Mouse (Mus musculus): ENCODE results near the gene Ccdc78. TPM values are rescaled to one million over a fixed set of nuclear protein-coding genes. Genes with fewer than 3 reads are reported as not detected.

Ccdc78 gene
- polyA plus RNA-seq, 1 experiment from 2014 or later, result 0.62 TPM

DNA sequence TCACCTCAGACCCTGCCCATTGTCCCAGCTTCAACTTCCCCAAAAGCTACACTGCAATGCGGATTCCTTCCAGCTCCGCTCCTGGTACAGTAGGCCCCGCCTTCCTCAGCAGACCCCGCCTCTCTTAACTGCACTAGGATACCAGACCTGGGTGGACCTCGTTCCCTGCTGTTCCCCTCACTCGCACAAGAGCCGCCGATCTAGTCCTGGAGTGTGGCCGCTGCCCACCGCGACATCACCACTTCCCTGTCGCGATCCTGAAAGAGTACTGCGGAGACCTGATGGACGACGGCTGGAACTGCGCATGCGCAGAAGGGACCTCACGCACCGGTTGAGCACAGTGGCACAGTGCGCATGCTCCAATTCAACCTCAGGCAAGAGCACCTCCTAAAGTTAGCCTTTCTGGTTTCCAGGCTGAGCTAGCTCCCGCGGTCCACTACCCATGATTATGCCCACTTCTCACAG, 1.1 kb upstream of the Ccdc78 start, which contains the start of gene Haghl:
TSS of gene Haghl (minus strand) at position 393 of the 465 bp plus-strand sequence.
- H3K27me3 ChIP-seq (replicated peaks; ENCODE audit: low read depth, poor library complexity, severe bottlenecking), result no peaks in the 10 kb centered on the region
- H3K4me3 ChIP-seq, result peak within 1 kb of the TSS; percentile 75
- peak within 1 kb of the TSS; percentile 93 for H3K27ac ChIP-seq (replicated peaks)
- WGBS, result under 1% methylated on average over 23 of the region's 23 CpGs
- H3K36me3 ChIP-seq (replicated peaks), result peaks cover 74% of the 10 kb centered on the region
- peak; percentile 97 for DNase-seq (ENCODE audit: low spot score)
- no peaks in the 10 kb centered on the region for H3K9me3 ChIP-seq
- peaks cover 34% of the 10 kb centered on the region for H3K4me1 ChIP-seq

DNA sequence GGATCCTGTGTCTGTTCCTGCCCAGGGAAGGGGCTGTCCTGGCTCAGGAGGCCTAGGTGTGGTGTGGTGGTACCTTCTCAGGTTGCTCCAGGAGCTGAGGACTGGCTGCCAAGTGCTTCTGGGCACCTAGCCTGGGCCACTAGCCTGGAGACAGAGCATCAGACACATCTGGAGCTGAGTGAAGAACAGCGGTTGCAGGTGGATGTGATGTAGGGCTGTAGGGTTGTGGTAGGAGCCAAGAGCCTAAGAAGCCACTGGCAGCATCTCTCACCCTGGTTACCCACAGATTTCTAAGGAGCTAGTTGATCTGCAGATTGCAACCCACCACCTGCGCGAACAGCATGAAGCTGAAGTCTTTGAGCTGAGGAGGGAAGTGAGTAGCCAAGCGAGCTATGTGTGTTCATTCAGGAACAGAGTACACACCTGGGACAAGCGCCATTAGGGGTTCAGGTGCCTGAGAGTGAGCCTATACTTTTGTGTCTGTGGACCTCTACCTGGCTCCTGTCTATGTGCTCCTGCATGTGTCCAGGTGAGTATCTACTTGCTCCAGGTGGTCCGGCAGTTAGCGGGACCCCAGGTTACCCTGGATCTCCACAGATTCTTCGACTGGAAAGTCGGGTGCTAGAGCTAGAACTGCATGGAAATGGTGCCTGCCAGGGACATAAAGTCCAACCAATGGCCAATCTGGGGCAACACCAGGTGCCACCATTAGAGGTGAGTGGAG, 563 bp downstream of the Ccdc78 start:
- peak overlapping the region; percentile 75; the same call in 1 of the 2 replicates for H3K4me3 ChIP-seq
- WGBS, result 91% methylated on average over 9 of the region's 9 CpGs
- H3K36me3 ChIP-seq (replicated peaks), result peaks cover 61% of the 10 kb centered on the region

DNA sequence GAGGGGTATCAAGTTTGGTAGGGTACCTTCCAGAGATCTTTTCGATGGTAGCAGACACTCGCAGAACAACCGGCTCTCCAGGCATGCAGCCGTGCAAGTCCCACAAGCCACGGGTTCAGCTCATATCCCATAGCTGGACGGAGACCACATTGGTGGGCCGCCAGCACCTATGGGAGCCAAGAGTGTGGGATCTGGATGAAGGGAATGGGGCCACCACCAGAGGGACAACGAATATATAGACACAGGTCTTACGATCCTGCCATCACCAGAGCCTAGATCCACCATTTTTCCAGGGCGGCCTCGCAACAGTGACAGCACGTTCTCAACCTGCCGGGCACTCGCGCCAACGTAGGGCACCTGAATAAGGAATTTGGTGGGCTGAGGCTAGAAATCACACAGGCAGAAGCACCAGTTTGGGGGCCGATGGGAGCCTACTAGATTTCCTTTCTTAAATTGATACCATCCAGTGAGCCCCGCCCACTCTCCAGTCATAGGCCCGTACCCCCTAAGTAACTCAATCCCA, 5.0 kb downstream of the Ccdc78 start:
- WGBS, result 30% methylated on average over 19 of the region's 19 CpGs
- Histone ChIP-seq H3K27ac (replicated peaks) (peak overlapping the region; percentile 91), H3K36me3 (replicated peaks) (peaks cover 60% of the 10 kb centered on the region), H3K9me3 (no peaks in the 10 kb centered on the region), H3K4me3 (peak overlapping the region; percentile 77), H3K27me3 (replicated peaks; ENCODE audit: low read depth, poor library complexity, severe bottlenecking) (no peaks in the 10 kb centered on the region), H3K4me1 (peaks cover 60% of the 10 kb centered on the region)
- DNase-seq (ENCODE audit: low spot score), result no peak

More for the DNA sequence above, 563 bp downstream of the Ccdc78 start:
- H3K27ac ChIP-seq (replicated peaks), result no peak overlapping the region
- H3K27me3 ChIP-seq (replicated peaks; ENCODE audit: low read depth, poor library complexity, severe bottlenecking), result no peaks in the 10 kb centered on the region
- no peaks in the 10 kb centered on the region for H3K9me3 ChIP-seq
- no peak for DNase-seq (ENCODE audit: low spot score)
- peaks cover 49% of the 10 kb centered on the region for H3K4me1 ChIP-seq

DNA sequence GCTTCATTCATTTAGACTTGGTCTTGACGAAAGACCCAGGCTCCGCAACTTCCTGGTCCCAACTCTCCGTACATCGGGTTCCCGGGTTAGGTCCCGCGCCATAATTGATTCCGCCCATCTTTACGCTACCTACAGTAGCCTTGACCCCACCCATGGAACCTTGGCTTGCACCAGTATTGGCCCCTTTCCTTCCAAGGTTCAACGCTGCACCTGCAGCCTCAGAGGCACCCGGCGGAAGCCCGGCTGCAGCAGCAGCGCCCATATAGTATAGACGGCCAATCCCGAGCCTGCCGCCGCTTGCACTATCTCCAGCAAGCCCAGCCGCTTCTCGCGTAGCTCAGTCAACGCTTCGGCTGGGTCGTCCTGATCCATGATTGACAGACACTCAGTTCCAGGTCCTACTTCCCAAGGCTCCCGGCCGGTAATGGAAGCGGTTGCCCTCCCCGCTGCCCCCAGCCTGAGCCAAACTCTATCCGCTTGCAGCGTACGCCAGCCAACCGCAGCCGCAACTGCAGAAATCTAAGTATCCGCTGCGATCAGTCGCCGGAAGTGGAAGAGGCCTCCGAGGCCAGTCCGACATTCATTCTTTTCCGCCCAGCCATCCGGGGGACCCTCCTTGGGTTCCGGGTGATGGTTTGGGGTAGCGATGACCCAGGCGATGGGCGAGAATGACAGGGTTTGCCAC, 5.6 kb downstream of the Ccdc78 start:
- peak overlapping the region; percentile 91 for H3K27ac ChIP-seq (replicated peaks)
- WGBS, result under 1% methylated on average over 45 of the region's 45 CpGs
- H3K36me3 ChIP-seq (replicated peaks), result peaks cover 57% of the 10 kb centered on the region
- peaks cover 62% of the 10 kb centered on the region for H3K4me1 ChIP-seq
- no peaks in the 10 kb centered on the region for H3K9me3 ChIP-seq
- H3K27me3 ChIP-seq (replicated peaks; ENCODE audit: low read depth, poor library complexity, severe bottlenecking), result no peaks in the 10 kb centered on the region
- DNase-seq (ENCODE audit: low spot score), result peak; percentile 86
- H3K4me3 ChIP-seq, result peak overlapping the region; percentile 77

DNA sequence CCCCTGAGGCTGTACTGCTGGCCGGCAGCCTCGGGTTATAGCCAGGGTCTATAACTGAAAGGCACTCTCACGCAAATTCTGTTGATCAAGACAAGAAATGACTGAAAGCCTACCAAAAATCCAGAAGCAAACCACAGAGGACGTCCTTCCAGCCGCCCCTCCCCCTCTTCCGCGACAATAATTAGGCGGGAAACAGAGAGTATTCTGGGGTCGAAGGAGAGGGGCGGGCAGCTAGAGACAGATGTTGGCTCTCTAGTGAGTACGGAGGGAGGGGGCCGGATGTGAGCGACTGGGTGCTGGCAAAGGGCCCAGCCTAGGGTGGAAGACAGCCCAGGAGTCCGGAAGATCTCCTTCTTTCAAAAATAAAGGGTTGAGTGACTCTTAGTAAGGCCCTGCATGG, 6.2 kb downstream of the Ccdc78 start, which contains the start of gene Fam173a:
TSS of gene Fam173a (minus strand) at position 287 of the 400 bp plus-strand sequence.
- WGBS, result 1% methylated on average over 14 of the region's 14 CpGs
- Histone ChIP-seq H3K36me3 (replicated peaks) (peaks cover 51% of the 10 kb centered on the region), H3K4me1 (peaks cover 68% of the 10 kb centered on the region), H3K27me3 (replicated peaks; ENCODE audit: low read depth, poor library complexity, severe bottlenecking) (no peaks in the 10 kb centered on the region), H3K27ac (replicated peaks) (peak within 1 kb of the TSS; percentile 91), H3K4me3 (peak within 1 kb of the TSS; percentile 77), H3K9me3 (no peaks in the 10 kb centered on the region)
- DNase-seq (ENCODE audit: low spot score), result peak; percentile 79

DNA sequence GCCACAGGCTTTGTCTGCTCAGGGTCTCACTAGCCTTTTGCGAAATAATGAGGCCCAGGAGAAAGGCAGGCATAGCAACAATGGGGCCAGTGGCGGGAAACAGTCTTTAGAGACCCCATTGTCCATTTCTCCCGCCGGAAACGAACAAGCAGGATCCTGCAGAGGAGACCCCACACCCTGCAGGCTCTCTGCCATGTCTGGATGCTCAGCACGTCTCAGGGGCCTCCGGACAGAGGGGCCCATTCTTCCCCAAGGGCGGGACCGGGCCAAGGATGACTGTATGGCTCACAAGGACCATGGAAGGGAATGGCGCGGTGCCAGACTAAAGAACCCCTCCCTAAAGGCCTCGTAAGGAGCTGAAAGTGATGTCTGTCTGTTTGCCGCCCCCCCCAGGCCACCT, 7.8 kb downstream of the Ccdc78 start:
- Histone ChIP-seq H3K27me3 (replicated peaks; ENCODE audit: low read depth, poor library complexity, severe bottlenecking) (no peaks in the 10 kb centered on the region), H3K36me3 (replicated peaks) (peaks cover 38% of the 10 kb centered on the region), H3K4me1 (peaks cover 70% of the 10 kb centered on the region), H3K4me3 (peak overlapping the region; percentile 77), H3K27ac (replicated peaks) (peak overlapping the region; percentile 91), H3K9me3 (no peaks in the 10 kb centered on the region)
- no peak for DNase-seq (ENCODE audit: low spot score)
- WGBS, result 44% methylated on average over 13 of the region's 13 CpGs

DNA sequence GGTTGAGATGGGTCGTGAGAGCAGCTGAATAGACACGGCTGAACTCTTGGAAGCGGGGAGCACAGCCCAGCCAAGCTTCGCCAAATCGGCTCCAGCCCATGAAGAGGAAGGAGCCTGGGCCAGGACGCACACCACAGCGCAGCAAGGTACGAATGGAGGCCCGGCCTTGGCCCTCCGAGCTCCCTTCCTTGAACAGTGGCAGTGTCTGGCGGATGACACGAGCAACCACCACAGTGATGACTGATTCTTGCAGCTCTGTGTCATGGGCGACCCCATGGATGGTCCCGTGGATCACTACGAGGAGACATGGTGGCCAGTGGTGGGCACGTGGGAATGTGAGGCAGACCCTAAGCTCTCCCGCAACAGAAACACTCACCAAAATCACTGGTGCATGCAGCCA, 8.6 kb downstream of the Ccdc78 start:
- Histone ChIP-seq H3K27ac (replicated peaks) (peak overlapping the region; percentile 91), H3K36me3 (replicated peaks) (peaks cover 30% of the 10 kb centered on the region), H3K9me3 (no peaks in the 10 kb centered on the region), H3K4me3 (peak overlapping the region; percentile 77), H3K27me3 (replicated peaks; ENCODE audit: low read depth, poor library complexity, severe bottlenecking) (no peaks in the 10 kb centered on the region), H3K4me1 (peaks cover 70% of the 10 kb centered on the region)
- 66% methylated on average over 17 of the region's 17 CpGs for WGBS
- no peak for DNase-seq (ENCODE audit: low spot score)

DNA sequence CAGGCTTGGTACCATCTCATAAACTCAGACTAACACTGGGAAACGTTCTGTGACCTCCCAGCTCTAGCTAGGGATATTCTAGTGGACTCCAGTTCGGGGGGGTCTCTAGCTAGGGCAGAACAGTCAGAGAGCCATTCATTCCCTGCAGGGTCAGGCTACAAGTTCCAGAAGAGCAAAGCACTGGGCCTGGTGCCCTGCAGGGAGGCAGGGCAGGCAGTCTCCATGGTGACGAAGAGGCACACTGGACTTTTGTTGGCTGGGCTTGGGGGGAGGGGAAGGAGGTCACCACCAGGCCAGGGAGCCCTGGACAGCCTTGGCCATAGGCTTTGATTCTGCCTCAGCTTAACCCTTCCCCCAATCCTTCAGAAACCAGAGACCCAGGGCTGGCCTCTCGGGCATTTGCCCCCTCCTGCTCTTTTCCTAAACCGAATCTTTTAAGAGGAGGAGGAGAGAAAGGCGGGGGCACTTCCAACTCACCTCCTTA, 9.3 kb downstream of the Ccdc78 start, which contains the start of gene AC134908.4:
TSS of gene AC134908.4 (minus strand) at position 51 of the 484 bp plus-strand sequence.
- no peaks in the 10 kb centered on the region for H3K27me3 ChIP-seq (replicated peaks; ENCODE audit: low read depth, poor library complexity, severe bottlenecking)
- H3K36me3 ChIP-seq (replicated peaks), result peaks cover 25% of the 10 kb centered on the region
- peak within 1 kb of the TSS; percentile 77 for H3K4me3 ChIP-seq
- 4% methylated on average over 6 of the region's 6 CpGs for WGBS
- DNase-seq (ENCODE audit: low spot score), result peak; percentile 90
- H3K27ac ChIP-seq (replicated peaks), result peak within 1 kb of the TSS; percentile 91
- peaks cover 66% of the 10 kb centered on the region for H3K4me1 ChIP-seq
- H3K9me3 ChIP-seq, result no peaks in the 10 kb centered on the region

DNA sequence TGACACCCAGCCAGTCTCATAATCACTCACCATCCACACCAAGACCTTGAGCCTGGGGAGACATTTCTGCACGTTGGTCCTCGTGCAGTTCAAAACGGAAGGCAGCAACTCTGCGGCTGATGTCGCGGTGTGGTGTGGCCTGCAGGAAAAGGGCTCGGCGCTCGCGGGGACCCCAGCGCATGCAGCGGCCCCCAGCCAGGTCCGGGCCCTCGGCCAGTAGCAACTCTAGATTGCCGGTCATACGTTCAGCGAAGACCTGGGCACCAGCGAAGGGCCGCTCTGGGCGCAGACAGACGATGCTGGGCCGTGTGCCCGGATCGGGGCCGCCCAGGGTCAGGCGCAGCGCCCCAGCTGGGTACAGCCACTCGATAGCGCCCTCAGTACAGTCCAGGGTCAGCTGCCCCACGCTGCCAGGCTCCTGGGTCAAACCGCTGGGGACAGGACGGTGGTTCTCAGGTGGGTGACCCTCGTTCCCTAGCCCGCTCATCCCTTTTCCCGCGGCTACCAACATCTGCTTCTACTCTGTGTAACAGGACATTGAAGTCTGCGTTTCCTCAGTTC, 9.9 kb downstream of the Ccdc78 start:
- Histone ChIP-seq H3K4me1 (peaks cover 60% of the 10 kb centered on the region), H3K27ac (replicated peaks) (peak overlapping the region; percentile 91), H3K9me3 (no peaks in the 10 kb centered on the region), H3K27me3 (replicated peaks; ENCODE audit: low read depth, poor library complexity, severe bottlenecking) (no peaks in the 10 kb centered on the region), H3K4me3 (peak overlapping the region; percentile 77), H3K36me3 (replicated peaks) (peaks cover 25% of the 10 kb centered on the region)
- DNase-seq (ENCODE audit: low spot score), result no peak
- WGBS, result under 1% methylated on average over 37 of the region's 37 CpGs

DNA sequence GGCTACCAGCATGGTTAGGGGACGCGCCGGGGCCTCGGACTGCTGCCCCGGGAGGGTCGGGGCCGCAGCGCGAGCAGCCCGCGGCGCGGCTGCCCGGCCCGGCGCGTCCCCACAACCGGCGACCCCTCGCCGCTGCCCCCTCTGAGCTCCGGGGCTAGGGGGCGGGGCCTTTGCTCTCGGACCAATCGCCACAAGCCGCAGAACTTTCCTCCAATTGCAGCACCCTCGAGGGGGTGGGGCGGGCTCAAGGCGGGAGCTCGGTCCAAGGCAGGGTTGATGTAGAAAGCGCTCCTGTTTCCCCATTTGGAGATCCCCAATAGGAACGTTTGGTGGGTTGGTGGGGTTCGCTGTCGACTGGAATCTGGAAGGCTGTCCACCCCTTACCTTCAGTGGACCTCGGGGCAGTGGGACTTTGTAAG, 10.6 kb downstream of the Ccdc78 start, which contains the start of gene Metrn:
TSS of gene Metrn (minus strand) at position 186 of the 419 bp plus-strand sequence.
- Histone ChIP-seq H3K27me3 (replicated peaks; ENCODE audit: low read depth, poor library complexity, severe bottlenecking) (peaks cover 6% of the 10 kb centered on the region; the same call in 1 of the 2 replicates), H3K4me1 (peaks cover 53% of the 10 kb centered on the region), H3K9me3 (no peaks in the 10 kb centered on the region), H3K4me3 (peak within 1 kb of the TSS; percentile 77), H3K36me3 (replicated peaks) (peaks cover 25% of the 10 kb centered on the region), H3K27ac (replicated peaks) (peak within 1 kb of the TSS; percentile 91)
- peak; percentile 96 for DNase-seq (ENCODE audit: low spot score)
- under 1% methylated on average over 35 of the region's 35 CpGs for WGBS

DNA sequence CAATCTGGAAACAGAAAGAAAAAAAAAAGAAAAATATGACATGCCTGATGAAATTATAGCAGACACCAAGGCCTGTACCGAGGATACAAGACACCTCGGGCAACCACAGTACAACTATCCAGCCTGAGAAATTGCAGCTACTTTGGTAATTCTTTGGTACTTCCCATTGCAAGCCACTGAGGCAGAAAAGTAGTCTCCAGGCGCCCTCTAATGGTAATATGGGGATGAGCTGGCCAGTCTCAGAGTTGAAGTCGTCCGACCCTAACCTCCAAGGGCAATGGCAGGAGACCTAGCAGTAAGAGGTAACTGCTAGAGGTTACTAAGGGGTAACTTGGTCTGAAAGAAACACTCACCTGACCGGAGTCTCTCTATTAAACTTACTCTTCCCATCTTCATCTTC, 14.6 kb downstream of the Ccdc78 start:
- Histone ChIP-seq H3K4me1 (peaks cover 30% of the 10 kb centered on the region), H3K36me3 (replicated peaks) (peaks cover 4% of the 10 kb centered on the region; the same call in 1 of the 2 replicates), H3K27me3 (replicated peaks; ENCODE audit: low read depth, poor library complexity, severe bottlenecking) (peaks cover 25% of the 10 kb centered on the region), H3K9me3 (no peaks in the 10 kb centered on the region), H3K4me3 (no peak overlapping the region), H3K27ac (replicated peaks) (no peak overlapping the region)
- peak; percentile 75 for DNase-seq (ENCODE audit: low spot score)
- WGBS, result 8% methylated on average over 6 of the region's 6 CpGs

All from embryonic facial prominence, embryonic 10.5 days (tissue).